In the genomic region with DNA sequence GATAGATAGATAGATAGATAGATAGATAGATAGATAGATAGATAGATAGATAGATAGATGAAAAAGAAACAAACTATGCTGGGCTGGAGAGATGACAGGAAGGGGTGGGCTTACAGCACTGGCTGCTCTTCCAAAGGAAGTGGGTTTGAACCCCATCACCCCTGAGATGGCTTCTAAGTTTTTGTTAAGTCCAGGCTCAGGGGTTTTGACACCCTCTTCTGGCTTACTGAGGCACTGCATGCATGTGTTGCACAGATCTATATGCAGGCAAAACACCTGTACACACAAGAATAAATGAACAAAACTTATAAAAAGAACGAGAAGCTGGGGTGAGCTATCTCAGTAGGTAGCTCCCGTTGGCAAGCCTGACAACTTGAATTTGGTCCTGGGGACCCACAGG, we compare ENCODE assay signal across 8 mouse cellular contexts. TPM values are rescaled to one million over a fixed set of nuclear protein-coding genes. Genes with fewer than 3 reads are reported as not detected.
A peak's percentile ranks its signal among the peaks of the same experiment; 100 is the strongest.
DNase-seq lines count a peak whose midpoint lies in the region; ATAC-seq and TF ChIP-seq lines count a peak whose summit lies in the region.

No protein-coding gene starts in this region.

- no peak overlapping the region for H3K4me2 ChIP-seq in kidney, embryonic 15.5 days
- no peak overlapping the region for H3K4me2 ChIP-seq in stomach, postnatal 0 days (replicated peaks; ENCODE audit: low read depth)
- no peak overlapping the region for H3K4me2 ChIP-seq in hindbrain, embryonic 16.5 days (ENCODE audit: low read length)

- H3K36me3 ChIP-seq in kidney, embryonic 15.5 days = no peaks in the 10 kb centered on the region
- H3K36me3 ChIP-seq in stomach, postnatal 0 days (ENCODE audit: control insufficient read depth, insufficient read depth, low read length) = no peaks in the 10 kb centered on the region
- H3K36me3 ChIP-seq in hindbrain, embryonic 16.5 days (ENCODE audit: control insufficient read depth, insufficient read depth, low read length) = no peaks in the 10 kb centered on the region

- 77% methylated on average over 2 of the region's 2 CpGs for WGBS in kidney, embryonic 15.5 days
- WGBS in stomach, postnatal 0 days = 62% methylated on average over 2 of the region's 2 CpGs
- 78% methylated on average over 2 of the region's 2 CpGs for WGBS in hindbrain, embryonic 16.5 days

- DNase-seq in kidney, adult 18-20 months = peak; percentile 57
- no peak for DNase-seq in Patski (ENCODE audit: low read depth, low spot score)
- peak; percentile 59 to 66 for DNase-seq in kidney, postnatal 4 days
- DNase-seq in stomach, postnatal 0 days (ENCODE audit: low spot score) = peak; percentile 23
- DNase-seq in left cerebral cortex, adult 11 months (ENCODE audit: low spot score) = no peak
- DNase-seq in frontal cortex, postnatal 25 days (ENCODE audit: low spot score in 2 of 2) = no peak

- ATAC-seq in kidney, embryonic 15.5 days (replicated peaks; ENCODE audit: low FRiP score) = no peak
- no peak for ATAC-seq in Patski
- ATAC-seq in stomach, postnatal 0 days (ENCODE audit: low FRiP score, low TSS enrichment) = no peak
- ATAC-seq in hindbrain, embryonic 16.5 days = no peak

- TF ChIP-seq EP300 in stomach, postnatal 0 days (optimal IDR thresholded peaks at IDR 0.05) = no peak

- peak; percentile 65 for TF ChIP-seq CTCF in Patski (IDR thresholded peaks at IDR 0.05)
- TF ChIP-seq CTCF in stomach, postnatal 0 days (IDR thresholded peaks at IDR 0.05; ENCODE audit: low read depth) = peak; percentile 70

- no peak overlapping the region for H3K4me3 ChIP-seq in kidney, embryonic 15.5 days (replicated peaks)
- H3K4me3 ChIP-seq in stomach, postnatal 0 days (ENCODE audit: low read depth, low read length) = no peak overlapping the region
- H3K4me3 ChIP-seq in hindbrain, embryonic 16.5 days (ENCODE audit: low read length) = no peak overlapping the region

- CTCF ChIA-PET in Patski (lab: Charles Lee) = no interaction called here

- POLR2A ChIA-PET in Patski (lab: Charles Lee) = no interaction called here

- H3K27me3 ChIP-seq in kidney, embryonic 15.5 days = no peaks in the 10 kb centered on the region
- no peaks in the 10 kb centered on the region for H3K27me3 ChIP-seq in Patski
- no peaks in the 10 kb centered on the region for H3K27me3 ChIP-seq in stomach, postnatal 0 days (ENCODE audit: control insufficient read depth, insufficient read depth, low read length)
- no peaks in the 10 kb centered on the region for H3K27me3 ChIP-seq in hindbrain, embryonic 16.5 days (replicated peaks; ENCODE audit: control insufficient read depth, insufficient read depth, low read length)

- H3K27ac ChIP-seq in kidney, embryonic 15.5 days = no peak overlapping the region
- no peak overlapping the region for H3K27ac ChIP-seq in stomach, postnatal 0 days (replicated peaks)
- no peak overlapping the region for H3K27ac ChIP-seq in hindbrain, embryonic 16.5 days (ENCODE audit: low read depth, low read length)

- H3K4me1 ChIP-seq in kidney, embryonic 15.5 days = no peaks in the 10 kb centered on the region
- H3K4me1 ChIP-seq in stomach, postnatal 0 days (replicated peaks; ENCODE audit: control insufficient read depth, insufficient read depth) = no peaks in the 10 kb centered on the region
- no peaks in the 10 kb centered on the region for H3K4me1 ChIP-seq in hindbrain, embryonic 16.5 days (ENCODE audit: control insufficient read depth, insufficient read depth, low read depth, low read length)

- no peaks in the 10 kb centered on the region for H3K9me3 ChIP-seq in kidney, embryonic 15.5 days (replicated peaks)
- H3K9me3 ChIP-seq in stomach, postnatal 0 days (ENCODE audit: control insufficient read depth, low read length) = no peaks in the 10 kb centered on the region
- no peaks in the 10 kb centered on the region for H3K9me3 ChIP-seq in hindbrain, embryonic 16.5 days (ENCODE audit: control insufficient read depth, low read length)

- H3K9ac ChIP-seq in kidney, embryonic 15.5 days = no peak overlapping the region
- no peak overlapping the region for H3K9ac ChIP-seq in stomach, postnatal 0 days (ENCODE audit: low read length)
- no peak overlapping the region for H3K9ac ChIP-seq in hindbrain, embryonic 16.5 days (ENCODE audit: low read depth, low read length)

- in situ Hi-C loops in Patski (cut with MboI; ENCODE audit: low pct_unique_long_range_greater_than_20kb) = loop anchor here (10.0 to 25.0 kb wide), 2 partner anchors 326 to 733 kb away; no protein-coding TSS in a partner anchor

RNA-seq across cellular contexts. Expression of gene Jak1, which starts 55.5 kb away (rescaled TPM):
- 88.2 and 88.3 TPM in 2 replicates for polyA plus RNA-seq in kidney, embryonic 15.5 days (2015; fragmentation: Nextera tagmentation; extraction: Ambion mirVana)
- polyA plus RNA-seq in Patski (2021) = 115 TPM
- 34.1 and 34.3 TPM in 2 replicates for polyA plus RNA-seq in stomach, postnatal 0 days (2015; fragmentation: Nextera tagmentation; extraction: Ambion mirVana)
- 89.4 and 103 TPM in 2 replicates for polyA plus RNA-seq in hindbrain, embryonic 16.5 days (2015; fragmentation: Nextera tagmentation; extraction: Ambion mirVana)

Comparison
In these comparisons a context has a peak if more than half of its experiments do, and no peak if none do; other contexts are left out.
1. DNase-seq: peak in kidney, adult 18-20 months (single experiment), kidney, postnatal 4 days (2 of 2) and stomach, postnatal 0 days (single experiment); none in Patski (single experiment), left cerebral cortex, adult 11 months (single experiment) and frontal cortex, postnatal 25 days (0 of 2).